Mouse (Mus musculus): ENCODE data around the gene Hist2h3c2. TPM values are rescaled to one million over a fixed set of nuclear protein-coding genes. Genes with fewer than 3 reads are reported as not detected.
A peak's percentile ranks its signal among the peaks of the same experiment; 100 is the strongest.
"Not testable (repeated sequence)": the region's sequence is repeated elsewhere in the genome, so short reads cannot be mapped to it uniquely, and the experiment has no call there.

The Hist2h3c2 gene
- polyA plus RNA-seq, 1 experiment from 2014 or later, result 10.6 TPM

- H3K27me3 ChIP-seq (ENCODE audit: control insufficient read depth, insufficient read depth, low read length), result no peaks in the 10 kb centered on the region
- H3K9me3 ChIP-seq (ENCODE audit: control insufficient read depth, low read length), result no peaks in the 10 kb centered on the region
- H3K4me3 ChIP-seq (ENCODE audit: low read depth, low read length), result 0 out of 2 replicates have a peak overlapping the region, but pooled peaks have one; percentile 5
- DNase-seq (ENCODE audit: low spot score) (no peak), ATAC-seq (ENCODE audit: insufficient number of reproducible peaks, low FRiP score, low TSS enrichment, low read depth) (no peak)
- no peaks in the 10 kb centered on the region for H3K36me3 ChIP-seq (ENCODE audit: control insufficient read depth, insufficient read depth, low read length)
- 0 out of 2 replicates have a peak overlapping the region, but pooled peaks have one; percentile 23 for H3K4me2 ChIP-seq (ENCODE audit: low read depth, severe bottlenecking)
- peaks cover 23% of the 10 kb centered on the region for H3K4me1 ChIP-seq (ENCODE audit: control insufficient read depth, insufficient read depth, low read length)
- 85% methylated on average over 7 of the region's 7 CpGs for WGBS
- H3K9ac ChIP-seq (ENCODE audit: low read length), result peak overlapping the region; percentile 39
- H3K27ac ChIP-seq (replicated peaks; ENCODE audit: low read depth, low read length), result peak overlapping the region; percentile 98
These were observed 5.1 kb upstream of the Hist2h3c2 start for GRCm38 (mm10) chr3:96243921-96244572.

GRCm38 (mm10) chr3:96240799-96241197 lies 1.9 kb upstream of the Hist2h3c2 start:
- peak overlapping the region; percentile 35; the same call in 1 of the 2 replicates for H3K9ac ChIP-seq (ENCODE audit: low read length)
- DNase-seq (ENCODE audit: low spot score) (no peak), ATAC-seq (ENCODE audit: insufficient number of reproducible peaks, low FRiP score, low TSS enrichment, low read depth) (no peak)
- peaks cover 19% of the 10 kb centered on the region; the same call in 1 of the 2 replicates for H3K4me1 ChIP-seq (ENCODE audit: control insufficient read depth, insufficient read depth, low read length)
- H3K4me2 ChIP-seq (ENCODE audit: low read depth, severe bottlenecking), result peak overlapping the region; percentile 20; the same call in 1 of the 2 replicates
- no peaks in the 10 kb centered on the region for H3K27me3 ChIP-seq (ENCODE audit: control insufficient read depth, insufficient read depth, low read length)
- H3K4me3 ChIP-seq (ENCODE audit: low read depth, low read length), result no peak overlapping the region
- H3K27ac ChIP-seq (replicated peaks; ENCODE audit: low read depth, low read length), result peak overlapping the region; percentile 79
- no peaks in the 10 kb centered on the region for H3K9me3 ChIP-seq (ENCODE audit: control insufficient read depth, low read length)
- no peaks in the 10 kb centered on the region for H3K36me3 ChIP-seq (ENCODE audit: control insufficient read depth, insufficient read depth, low read length)
- WGBS, result 81% methylated on average over 9 of the region's 9 CpGs

- peak within 1 kb of the TSS; percentile 20; the same call in 1 of the 2 replicates for H3K4me2 ChIP-seq (ENCODE audit: low read depth, severe bottlenecking)
- peak within 1 kb of the TSS; percentile 24; the same call in 1 of the 2 replicates for H3K4me3 ChIP-seq (ENCODE audit: low read depth, low read length)
- not testable (repeated sequence) for H3K27me3 ChIP-seq (ENCODE audit: control insufficient read depth, insufficient read depth, low read length); H3K9me3 ChIP-seq (ENCODE audit: control insufficient read depth, low read length); H3K36me3 ChIP-seq (ENCODE audit: control insufficient read depth, insufficient read depth, low read length)
- peak within 1 kb of the TSS; percentile 35; the same call in 1 of the 2 replicates for H3K9ac ChIP-seq (ENCODE audit: low read length)
- DNase-seq (ENCODE audit: low spot score) (peak; percentile 80), ATAC-seq (ENCODE audit: insufficient number of reproducible peaks, low FRiP score, low TSS enrichment, low read depth) (peak; percentile 81)
- H3K4me1 ChIP-seq (ENCODE audit: control insufficient read depth, insufficient read depth, low read length), result peaks cover 19% of the 10 kb centered on the region; the same call in 1 of the 2 replicates
- WGBS, result 7% methylated on average over 17 of the region's 85 CpGs
- H3K27ac ChIP-seq (replicated peaks; ENCODE audit: low read depth, low read length), result peak within 1 kb of the TSS; percentile 79
These were observed 1.2 kb upstream of the Hist2h3c2 start, which contains the start of gene Hist2h2aa2 for GRCm38 (mm10) chr3:96239949-96240798. Gene Hist2h2aa2 (minus strand): TSS chr3:96240276.

DNA sequence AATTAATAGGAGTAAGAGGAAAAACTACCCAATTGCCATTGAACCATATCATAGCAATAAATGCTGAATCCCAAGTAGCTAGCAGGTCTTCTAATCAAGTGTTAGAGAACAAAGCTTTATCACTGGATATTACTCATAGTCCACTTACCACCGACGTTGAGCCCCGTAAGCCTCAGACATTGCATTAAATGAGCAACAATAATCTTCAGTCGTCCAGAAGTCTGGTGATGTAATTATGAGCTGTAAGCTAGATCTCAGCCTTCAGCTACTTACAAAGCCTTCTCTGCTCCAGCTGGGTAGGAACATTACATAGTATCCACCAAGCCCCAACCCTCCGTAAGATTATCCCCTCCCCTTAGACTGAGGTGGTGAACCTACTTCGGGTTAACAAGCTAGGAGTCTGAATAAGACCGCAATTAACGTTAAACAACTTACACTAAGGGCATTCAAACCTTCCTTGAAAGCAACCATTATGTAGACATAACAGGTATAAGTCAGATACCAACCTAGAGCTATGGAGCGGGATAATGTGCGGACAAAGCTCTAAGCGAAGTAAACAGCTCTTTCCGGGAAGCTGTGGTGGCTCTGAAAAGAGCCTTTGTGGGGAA lies 919 bp downstream of the Hist2h3c2 start:
- H3K4me1 ChIP-seq (ENCODE audit: control insufficient read depth, insufficient read depth, low read length), result 0 out of 2 replicates have a peak, but pooled peaks cover 7% of the 10 kb centered on the region
- H3K9me3 ChIP-seq (ENCODE audit: control insufficient read depth, low read length), result no peaks in the 10 kb centered on the region
- no peaks in the 10 kb centered on the region for H3K27me3 ChIP-seq (ENCODE audit: control insufficient read depth, insufficient read depth, low read length)
- peak overlapping the region; percentile 78 for H3K9ac ChIP-seq (ENCODE audit: low read length)
- H3K4me3 ChIP-seq (ENCODE audit: low read depth, low read length), result peak overlapping the region; percentile 40
- DNase-seq (ENCODE audit: low spot score) (peak; percentile 63), ATAC-seq (ENCODE audit: insufficient number of reproducible peaks, low FRiP score, low TSS enrichment, low read depth) (no peak)
- peak overlapping the region; percentile 89 for H3K27ac ChIP-seq (replicated peaks; ENCODE audit: low read depth, low read length)
- no peaks in the 10 kb centered on the region for H3K36me3 ChIP-seq (ENCODE audit: control insufficient read depth, insufficient read depth, low read length)
- peak overlapping the region; percentile 60 for H3K4me2 ChIP-seq (ENCODE audit: low read depth, severe bottlenecking)
- under 1% methylated on average over 12 of the region's 12 CpGs for WGBS

GRCm38 (mm10) chr3:96237335-96237903 lies 1.5 kb downstream of the Hist2h3c2 start:
- ATAC-seq (ENCODE audit: insufficient number of reproducible peaks, low FRiP score, low TSS enrichment, low read depth) (no peak), DNase-seq (ENCODE audit: low spot score) (peak; percentile 61)
- H3K27ac ChIP-seq (replicated peaks; ENCODE audit: low read depth, low read length), result peak overlapping the region; percentile 89
- no peaks in the 10 kb centered on the region for H3K9me3 ChIP-seq (ENCODE audit: control insufficient read depth, low read length)
- no peaks in the 10 kb centered on the region for H3K27me3 ChIP-seq (ENCODE audit: control insufficient read depth, insufficient read depth, low read length)
- H3K4me1 ChIP-seq (ENCODE audit: control insufficient read depth, insufficient read depth, low read length), result 0 out of 2 replicates have a peak, but pooled peaks cover 5% of the 10 kb centered on the region
- H3K9ac ChIP-seq (ENCODE audit: low read length), result peak overlapping the region; percentile 78
- peak overlapping the region; percentile 40 for H3K4me3 ChIP-seq (ENCODE audit: low read depth, low read length)
- H3K4me2 ChIP-seq (ENCODE audit: low read depth, severe bottlenecking), result peak overlapping the region; percentile 60
- H3K36me3 ChIP-seq (ENCODE audit: control insufficient read depth, insufficient read depth, low read length), result no peaks in the 10 kb centered on the region
- 27% methylated on average over 7 of the region's 7 CpGs for WGBS

DNA sequence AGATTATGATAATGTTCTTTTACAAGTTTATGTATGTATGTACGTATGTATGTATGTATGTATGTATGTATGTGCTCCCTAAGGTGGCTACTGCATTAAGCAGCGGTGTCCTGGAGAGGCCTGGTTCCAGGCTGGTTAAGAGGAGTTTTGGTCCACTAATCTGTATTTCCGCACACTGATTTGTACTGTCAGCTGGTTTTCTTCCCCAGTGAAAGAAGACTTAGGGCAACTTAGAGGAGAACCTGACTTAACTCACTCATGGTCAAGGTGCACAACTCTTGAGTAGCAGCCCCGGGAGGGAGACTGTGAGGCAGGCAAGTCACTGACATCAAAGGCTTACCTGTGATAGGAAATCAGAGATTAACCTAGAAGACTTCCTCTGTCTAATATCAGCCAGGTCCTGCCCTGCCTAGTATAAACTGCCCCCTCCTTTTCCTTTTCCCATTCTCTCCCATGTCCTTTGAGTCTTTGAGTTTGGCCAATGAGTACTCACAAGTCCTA lies 2.0 kb downstream of the Hist2h3c2 start:
- peak overlapping the region; percentile 40 for H3K4me3 ChIP-seq (ENCODE audit: low read depth, low read length)
- ATAC-seq (ENCODE audit: insufficient number of reproducible peaks, low FRiP score, low TSS enrichment, low read depth), result no peak
- H3K4me1 ChIP-seq (ENCODE audit: control insufficient read depth, insufficient read depth, low read length), result 0 out of 2 replicates have a peak, but pooled peaks cover 5% of the 10 kb centered on the region
- H3K27me3 ChIP-seq (ENCODE audit: control insufficient read depth, insufficient read depth, low read length), result no peaks in the 10 kb centered on the region
- no peaks in the 10 kb centered on the region for H3K36me3 ChIP-seq (ENCODE audit: control insufficient read depth, insufficient read depth, low read length)
- H3K9ac ChIP-seq (ENCODE audit: low read length), result peak overlapping the region; percentile 78; the same call in 1 of the 2 replicates
- H3K4me2 ChIP-seq (ENCODE audit: low read depth, severe bottlenecking), result peak overlapping the region; percentile 60
- whole genome bisulfite sequencing, result 83% methylated on average over 4 of the region's 4 CpGs
- DNase-seq (ENCODE audit: low spot score), result no peak
- peak overlapping the region; percentile 89 for H3K27ac ChIP-seq (replicated peaks; ENCODE audit: low read depth, low read length)
- H3K9me3 ChIP-seq (ENCODE audit: control insufficient read depth, low read length), result no peaks in the 10 kb centered on the region

DNA sequence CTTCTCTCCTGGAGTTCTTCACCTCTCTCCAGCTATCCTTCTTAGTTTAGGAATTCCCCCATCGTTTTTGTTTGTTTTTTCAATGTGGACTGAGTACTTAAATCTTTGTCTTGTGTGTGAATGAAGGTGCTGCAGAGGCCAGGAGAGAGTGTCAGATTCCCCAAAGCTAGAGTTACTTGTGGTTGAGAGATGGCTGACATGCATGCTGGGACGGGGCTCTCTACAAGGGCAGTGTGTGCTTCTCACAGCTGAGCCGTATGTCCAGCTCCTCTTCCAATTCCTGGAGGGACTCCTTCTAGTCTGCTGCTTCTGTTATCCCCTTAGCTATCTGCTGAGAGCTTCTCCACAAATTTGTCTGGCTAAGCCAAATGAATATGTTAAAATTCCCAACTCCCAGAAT lies 3.1 kb downstream of the Hist2h3c2 start:
- WGBS, result 77% methylated on average over 3 of the region's 3 CpGs
- Histone ChIP-seq H3K9me3 (ENCODE audit: control insufficient read depth, low read length) (no peaks in the 10 kb centered on the region), H3K4me3 (ENCODE audit: low read depth, low read length) (no peak overlapping the region), H3K4me2 (ENCODE audit: low read depth, severe bottlenecking) (no peak overlapping the region), H3K4me1 (ENCODE audit: control insufficient read depth, insufficient read depth, low read length) (0 out of 2 replicates have a peak, but pooled peaks cover 4% of the 10 kb centered on the region), H3K9ac (ENCODE audit: low read length) (no peak overlapping the region), H3K36me3 (ENCODE audit: control insufficient read depth, insufficient read depth, low read length) (no peaks in the 10 kb centered on the region), H3K27me3 (ENCODE audit: control insufficient read depth, insufficient read depth, low read length) (no peaks in the 10 kb centered on the region), H3K27ac (replicated peaks; ENCODE audit: low read depth, low read length) (no peak overlapping the region)
- ATAC-seq (ENCODE audit: insufficient number of reproducible peaks, low FRiP score, low TSS enrichment, low read depth) (no peak), DNase-seq (ENCODE audit: low spot score) (no peak)
